Mouse (Mus musculus) neutrophil, adult 5-6 weeks (primary cell): ENCODE data around the gene Odf2l. TPM values are rescaled to one million over a fixed set of nuclear protein-coding genes. Genes with fewer than 3 reads are reported as not detected.

ENCODE experiments used
- ATAC-seq: fragments of 151-379, 151-347 bp; 2 replicates; pipeline ENCODE4 v1.8.0; 2017; ENCODE audit warnings: mild to moderate bottlenecking, moderate TSS enrichment; ENCODE audit not compliant: insufficient number of reproducible peaks, poor library complexity, low FRiP score, severe bottlenecking; ENCODE audit errors: extremely low read depth
- total RNA-seq: library from RNA; stranded (forward); fragments of 200-1000 nt; gene quantifications from 2 replicates; pipeline ENCODE4 v1.2.3, GENCODE M21; 2017

The Odf2l gene
- total RNA-seq, 1 experiment from 2014 or later, result 22.7 TPM

- ATAC-seq, result no peak
Measured at GRCm38 (mm10) chr3:145191972-145192371, 73.6 kb downstream of the Odf2l start.

- ATAC-seq, result no peak
Measured at GRCm38 (mm10) chr3:145195240-145195923, 77.0 kb downstream of the Odf2l start.

GRCm38 (mm10) chr3:145198050-145198449 lies 79.7 kb downstream of the Odf2l start:
- no peak for ATAC-seq

Other genes starting within 250 kb of the Odf2l start
- 0.25 TPM in 1 of 2 replicates, not detected in the other for gene Clca4b, start 186.1 kb upstream of the Odf2l start, total RNA-seq
- 0.35 TPM in 1 of 2 replicates, not detected in the other for gene Clca4a, start 143.5 kb upstream of the Odf2l start, total RNA-seq
- not detected in 2 replicates for gene Clca1, start 85.8 kb upstream of the Odf2l start, total RNA-seq
- gene Clca2, start 19.1 kb upstream of the Odf2l start, total RNA-seq, result not detected in 2 replicates
- gene Col24a1, start 173.9 kb downstream of the Odf2l start, total RNA-seq, result not detected in 2 replicates